Mouse (Mus musculus) midbrain, embryonic 11.5 days (tissue): ENCODE results near the gene Ube2h. TPM values are rescaled to one million over a fixed set of nuclear protein-coding genes. Genes with fewer than 3 reads are reported as not detected.
A peak's percentile ranks its signal among the peaks of the same experiment; 100 is the strongest.
"Not testable (repeated sequence)": the region's sequence is repeated elsewhere in the genome, so short reads cannot be mapped to it uniquely, and the experiment has no call there.

Experiments
- ATAC-seq: fragments of 200-750 bp; cut with Nextera tagmentation; 2 replicates; pipeline ENCODE4 v1.8.0; 2017; ENCODE audit warnings: moderate TSS enrichment, moderate library complexity; ENCODE audit not compliant: low FRiP score
- DNase-seq: peaks from one replicate; pipeline ENCODE4 v3.0.0; 2015; ENCODE audit warnings: low spot score; ENCODE audit errors: missing footprints
- H3K27ac ChIP-seq: fragments of 300-500 bp; sonication (generic); 2 replicates; pipeline ENCODE4 v1.5.1; 2014; ENCODE audit warnings: low read depth, low read length
- H3K27me3 ChIP-seq: fragments of 300-500 bp; sonication (generic); 2 replicates; pipeline ENCODE4 v1.6.1; 2014; ENCODE audit warnings: mild to moderate bottlenecking, low read length, moderate library complexity, mixed read lengths; ENCODE audit not compliant: control insufficient read depth, insufficient read depth
- H3K36me3 ChIP-seq: fragments of 300-500 bp; sonication (generic); 2 replicates; pipeline ENCODE4 v1.6.1; 2014; ENCODE audit warnings: mild to moderate bottlenecking, low read length, moderate library complexity, mixed read lengths; ENCODE audit not compliant: control insufficient read depth, insufficient read depth
- H3K4me1 ChIP-seq: fragments of 300-500 bp; sonication (generic); 2 replicates; pipeline ENCODE4 v1.6.1; 2014; ENCODE audit warnings: low read length; ENCODE audit not compliant: control insufficient read depth, insufficient read depth
- H3K4me2 ChIP-seq: fragments of 300-500 bp; sonication (generic); 2 replicates; pipeline ENCODE4 v1.6.1; 2014; ENCODE audit warnings: mild to moderate bottlenecking, moderate library complexity
- H3K4me3 ChIP-seq: fragments of 300-500 bp; sonication (generic); 2 replicates; pipeline ENCODE4 v1.5.1; 2014; ENCODE audit warnings: low read depth, low read length
- H3K9ac ChIP-seq: fragments of 300-500 bp; sonication (generic); 2 replicates; pipeline ENCODE4 v1.6.1; 2014; ENCODE audit warnings: low read length
- H3K9me3 ChIP-seq: fragments of 300-500 bp; sonication (generic); 2 replicates; pipeline ENCODE4 v1.6.1; 2016; ENCODE audit warnings: low read length; ENCODE audit not compliant: control insufficient read depth
- WGBS: fragments of 180-500 bp; shearing (Covaris S2); extraction: QIAGEN DNeasy Blood & Tissue Kit; methylation state at CpG from one replicate; pipeline ENCODE4 v1.1.7; 2014; 5-methylcytosine and 5-hydroxymethylcytosine counted together
- polyA plus RNA-seq: library from polyadenylated mRNA; unstranded; fragments of >200 nt; fragmentation: Nextera tagmentation; extraction: Ambion mirVana; gene quantifications from 2 replicates; pipeline ENCODE4 v1.2.1, GENCODE M21; 2014

The Ube2h gene
- polyA plus RNA-seq, 1 experiment from 2014 or later, result 52.3 TPM

DNA sequence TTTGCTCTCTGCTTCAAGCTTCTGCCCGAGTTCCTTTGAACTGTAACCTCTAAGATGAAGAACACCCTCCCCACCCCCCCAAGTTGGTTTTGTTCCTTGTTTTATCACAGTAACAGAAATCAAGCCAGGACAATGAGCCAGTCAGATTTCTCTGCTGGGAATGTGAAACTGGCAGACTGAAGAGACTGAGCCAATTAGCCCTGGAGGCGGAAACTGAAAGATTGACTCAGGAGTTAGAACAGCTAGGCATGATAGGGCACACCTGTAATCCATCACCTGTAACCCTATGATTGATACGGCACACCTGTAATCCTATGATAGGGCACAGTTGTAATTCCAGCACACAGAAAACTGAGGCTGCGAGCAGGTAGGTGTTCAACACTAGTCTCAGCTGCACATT lies 27.9 kb upstream of the Ube2h start:
- Histone ChIP-seq H3K4me1 (no peaks in the 10 kb centered on the region), H3K9me3 (no peaks in the 10 kb centered on the region), H3K27ac (no peak overlapping the region), H3K4me3 (no peak overlapping the region), H3K4me2 (no peak overlapping the region), H3K36me3 (no peaks in the 10 kb centered on the region), H3K27me3 (no peaks in the 10 kb centered on the region), H3K9ac (no peak overlapping the region)
- WGBS, result 71% methylated on average over 4 of the region's 4 CpGs
- DNase-seq, result peak; percentile 66
- no peak for ATAC-seq

- H3K36me3 ChIP-seq, result no peaks in the 10 kb centered on the region
- H3K4me2 ChIP-seq, result no peak overlapping the region
- DNase-seq (peak; percentile 77), ATAC-seq (no peak)
- H3K4me1 ChIP-seq, result no peaks in the 10 kb centered on the region
- H3K27ac ChIP-seq, result no peak overlapping the region
- H3K9me3 ChIP-seq, result no peaks in the 10 kb centered on the region
- H3K27me3 ChIP-seq, result no peaks in the 10 kb centered on the region
- H3K9ac ChIP-seq, result no peak overlapping the region
- WGBS, result 83% methylated on average over 5 of the region's 5 CpGs
- no peak overlapping the region for H3K4me3 ChIP-seq
Observed at GRCm38 (mm10) chr6:30330706-30331105, 26.4 kb upstream of the Ube2h start.

DNA sequence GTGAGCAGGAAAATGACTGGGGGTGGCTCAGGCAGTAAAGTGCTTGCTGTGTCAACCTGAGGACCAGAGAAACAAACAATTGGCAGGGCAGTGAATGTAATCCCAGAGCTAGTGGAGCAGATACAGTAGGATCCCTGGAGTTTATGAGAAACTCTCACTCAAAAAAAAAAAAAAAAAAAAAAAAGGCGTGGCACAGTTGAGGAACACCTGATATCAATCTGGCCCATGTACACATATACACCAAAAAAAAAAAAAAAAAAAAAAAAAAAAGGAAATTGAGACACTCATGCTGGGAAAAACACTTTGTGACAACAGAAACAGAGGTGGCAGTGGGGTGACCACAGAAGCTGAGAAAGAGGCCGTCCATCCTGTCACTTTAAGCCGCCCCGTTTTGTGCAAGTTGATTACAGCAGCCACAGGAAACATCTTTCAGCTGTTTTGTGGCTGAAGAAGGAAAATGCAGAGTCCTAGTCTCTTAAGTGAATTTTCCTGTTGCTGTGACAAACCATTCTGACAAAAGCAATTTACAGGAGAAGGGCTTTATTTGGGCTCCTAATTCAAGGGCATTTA lies 21.7 kb upstream of the Ube2h start:
- ATAC-seq (no peak), DNase-seq (no peak)
- no peaks in the 10 kb centered on the region for H3K9me3 ChIP-seq
- 86% methylated on average over 4 of the region's 4 CpGs for WGBS
- no peak overlapping the region for H3K27ac ChIP-seq
- no peak overlapping the region for H3K9ac ChIP-seq
- no peak overlapping the region for H3K4me3 ChIP-seq
- no peak overlapping the region for H3K4me2 ChIP-seq
- H3K36me3 ChIP-seq, result no peaks in the 10 kb centered on the region
- no peaks in the 10 kb centered on the region for H3K27me3 ChIP-seq
- H3K4me1 ChIP-seq, result no peaks in the 10 kb centered on the region

- DNase-seq, result no peak
- Histone ChIP-seq H3K36me3 (no peaks in the 10 kb centered on the region), H3K4me1 (no peaks in the 10 kb centered on the region), H3K9me3 (no peaks in the 10 kb centered on the region), H3K9ac (no peak overlapping the region), H3K27ac (no peak overlapping the region), H3K4me2 (no peak overlapping the region), H3K4me3 (no peak overlapping the region), H3K27me3 (no peaks in the 10 kb centered on the region)
- no peak for ATAC-seq
- WGBS, result 69% methylated on average over 4 of the region's 4 CpGs
Observed at GRCm38 (mm10) chr6:30321002-30321401, 16.7 kb upstream of the Ube2h start.

- Histone ChIP-seq H3K4me3 (no peak overlapping the region), H3K9ac (no peak overlapping the region), H3K27me3 (no peaks in the 10 kb centered on the region), H3K4me1 (no peaks in the 10 kb centered on the region), H3K27ac (no peak overlapping the region), H3K4me2 (no peak overlapping the region), H3K9me3 (no peaks in the 10 kb centered on the region), H3K36me3 (no peaks in the 10 kb centered on the region)
- ATAC-seq (no peak), DNase-seq (peak; percentile 54)
- 82% methylated on average over 5 of the region's 5 CpGs for WGBS
Observed at GRCm38 (mm10) chr6:30319216-30319615, 14.9 kb upstream of the Ube2h start.

DNA sequence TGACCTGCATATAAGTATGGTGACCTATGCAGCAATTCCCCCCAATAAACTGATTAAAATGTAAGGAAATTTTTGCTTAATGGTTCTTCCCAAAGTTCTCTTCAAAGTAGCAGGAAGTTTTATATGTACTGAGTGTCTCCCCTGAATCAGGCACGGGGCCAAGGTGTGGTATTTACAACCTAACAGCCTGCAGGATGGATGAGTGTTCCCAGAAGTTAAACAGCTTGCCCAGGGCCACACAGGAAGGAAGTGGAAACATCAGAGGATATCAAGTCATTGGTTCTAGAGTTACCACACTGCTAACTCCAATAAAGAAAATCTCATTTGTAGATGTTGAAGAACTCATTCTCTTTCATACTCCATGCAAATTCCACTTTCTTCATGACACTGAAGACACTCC lies 7.7 kb upstream of the Ube2h start:
- no peak overlapping the region for H3K27ac ChIP-seq
- no peak overlapping the region for H3K4me3 ChIP-seq
- no peaks in the 10 kb centered on the region for H3K36me3 ChIP-seq
- no peaks in the 10 kb centered on the region for H3K27me3 ChIP-seq
- ATAC-seq (no peak), DNase-seq (no peak)
- H3K9ac ChIP-seq, result no peak overlapping the region
- WGBS, result 63% methylated on average over 1 of the region's 1 CpGs
- H3K4me2 ChIP-seq, result no peak overlapping the region
- peaks cover 5% of the 10 kb centered on the region; the same call in 1 of the 2 replicates for H3K4me1 ChIP-seq
- H3K9me3 ChIP-seq, result no peaks in the 10 kb centered on the region

DNA sequence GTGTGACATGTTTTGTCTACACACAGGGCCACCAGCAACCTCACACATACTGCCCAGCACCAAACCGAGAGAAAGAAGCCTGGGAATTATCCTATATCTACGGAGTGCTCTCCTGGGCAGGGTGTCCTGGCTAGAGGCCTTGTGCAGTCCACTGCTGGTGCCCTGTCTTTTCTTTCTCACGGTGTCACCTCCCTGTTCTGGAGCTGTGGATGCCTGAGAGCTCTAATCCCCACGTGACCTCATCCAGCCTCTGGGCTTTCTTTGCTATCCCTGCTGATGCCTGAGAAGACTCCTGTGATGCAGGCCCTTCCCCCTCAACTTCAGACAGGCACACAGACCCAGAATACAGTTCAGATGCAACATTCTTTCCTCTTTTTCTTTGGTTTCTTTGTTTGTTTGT lies 4.4 kb upstream of the Ube2h start:
- DNase-seq (no peak), ATAC-seq (no peak)
- Histone ChIP-seq H3K4me2 (no peak overlapping the region), H3K4me3 (no peak overlapping the region), H3K9ac (no peak overlapping the region), H3K27ac (peak overlapping the region; percentile 16; the same call in 1 of the 2 replicates), H3K4me1 (peaks cover 6% of the 10 kb centered on the region; the same call in 1 of the 2 replicates), H3K9me3 (no peaks in the 10 kb centered on the region), H3K36me3 (no peaks in the 10 kb centered on the region), H3K27me3 (no peaks in the 10 kb centered on the region)
- 24% methylated on average over 4 of the region's 4 CpGs for WGBS

DNA sequence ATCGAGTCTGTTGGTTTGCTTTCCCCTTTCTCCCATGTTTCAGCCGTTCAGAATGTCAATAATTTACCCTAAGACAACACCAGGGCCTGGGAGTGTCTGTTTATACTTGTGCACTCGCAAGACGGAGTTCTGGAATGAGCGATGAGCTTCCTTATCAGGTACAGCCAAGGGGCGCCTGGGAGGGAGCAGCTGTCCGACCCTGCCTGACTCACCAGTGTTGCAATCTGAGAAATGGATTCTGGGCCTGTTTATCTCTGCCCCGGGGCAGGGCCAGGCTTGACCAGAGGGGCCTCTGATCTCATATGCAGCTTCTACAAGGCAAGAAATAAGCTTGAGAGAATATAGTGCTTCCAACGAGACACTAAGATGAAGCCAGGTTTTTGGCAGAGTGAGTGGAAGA lies 3.4 kb upstream of the Ube2h start:
- no peak for ATAC-seq
- no peak overlapping the region for H3K9ac ChIP-seq
- H3K9me3 ChIP-seq, result no peaks in the 10 kb centered on the region
- H3K4me2 ChIP-seq, result no peak overlapping the region
- peaks cover 9% of the 10 kb centered on the region; the same call in 1 of the 2 replicates for H3K4me1 ChIP-seq
- no peak for DNase-seq
- no peak overlapping the region for H3K4me3 ChIP-seq
- 69% methylated on average over 9 of the region's 9 CpGs for WGBS
- H3K27ac ChIP-seq, result no peak overlapping the region
- H3K27me3 ChIP-seq, result no peaks in the 10 kb centered on the region
- H3K36me3 ChIP-seq, result no peaks in the 10 kb centered on the region

GRCm38 (mm10) chr6:30303771-30304398 lies 454 bp downstream of the Ube2h start:
- H3K27me3 ChIP-seq, H3K36me3 ChIP-seq, H3K9me3 ChIP-seq, ATAC-seq: not testable (repeated sequence)
- peaks cover 37% of the 10 kb centered on the region for H3K4me1 ChIP-seq
- peak overlapping the region; percentile 59 for H3K9ac ChIP-seq
- H3K4me3 ChIP-seq, result peak overlapping the region; percentile 49
- under 1% methylated on average over 40 of the region's 66 CpGs for WGBS
- DNase-seq, result peak; percentile 93
- H3K27ac ChIP-seq, result peak overlapping the region; percentile 80
- peak overlapping the region; percentile 51 for H3K4me2 ChIP-seq
